Mouse (Mus musculus): ENCODE measurements at regions not wholly inside any gene's neighbourhood (a gene's known extent, or its start where the extent isn't known, plus 50 kb on each side); places are given as distances from the start of the nearest gene placed in this dataset.

- TF ChIP-seq CTCF (IDR thresholded peaks at IDR 0.05; ENCODE audit: low read depth): no peak
- no peak for TF ChIP-seq EP300 (IDR thresholded peaks at IDR 0.05; ENCODE audit: low read depth)
These were observed 1685.5 kb upstream of the Dsel start for GRCm38 (mm10) chr1:113550172-113550571.
